Mouse (Mus musculus) urinary bladder, adult 18-20 months (tissue): ENCODE measurements around the gene Neurl1a.
"Not testable (repeated sequence)": the region's sequence is repeated elsewhere in the genome, so short reads cannot be mapped to it uniquely, and the experiment has no call there.

Source experiments
- DNase-seq, 2 experiments: peaks; one replicate each; pipeline ENCODE4 v3.0.0; 2022; ENCODE audit warnings: low spot score in 2 of 2, mixed read lengths in 2 of 2

Neurl1a gene

GRCm38 (mm10) chr19:47178431-47179271 lies at the start of gene Neurl1a:
Gene Neurl1a, plus strand, starts transcription at chr19:47178820.
- DNase-seq, result peak; percentile 28 to 51

GRCm38 (mm10) chr19:47128835-47129234 lies 49.8 kb upstream of the Neurl1a start:
- DNase-seq, result no peak

- no peak for DNase-seq
Observed at GRCm38 (mm10) chr19:47130551-47131125, 48.0 kb upstream of the Neurl1a start.

GRCm38 (mm10) chr19:47133161-47133560 lies 45.5 kb upstream of the Neurl1a start:
- no peak for DNase-seq

GRCm38 (mm10) chr19:47135568-47135967 lies 43.1 kb upstream of the Neurl1a start:
- DNase-seq, result no peak

- DNase-seq, result no peak
Observed at GRCm38 (mm10) chr19:47136170-47136569, 42.5 kb upstream of the Neurl1a start.

- DNase-seq, result peak in 1 of 2 experiments; percentile 60
Observed at GRCm38 (mm10) chr19:47137051-47137581, 41.5 kb upstream of the Neurl1a start.

GRCm38 (mm10) chr19:47137771-47138421 lies 40.7 kb upstream of the Neurl1a start, which contains the start of gene Calhm2:
Gene Calhm2, minus strand, starts transcription at chr19:47138294.
- peak; percentile 53 to 62 for DNase-seq

- DNase-seq, result not testable (repeated sequence)
Observed at GRCm38 (mm10) chr19:47139611-47140010, 39.0 kb upstream of the Neurl1a start.

- DNase-seq, result no peak
Observed at GRCm38 (mm10) chr19:47142438-47142837, 36.2 kb upstream of the Neurl1a start.

- DNase-seq, result no peak
Observed at GRCm38 (mm10) chr19:47144154-47144553, 34.5 kb upstream of the Neurl1a start, which contains the start of gene Calhm1. Gene Calhm1, minus strand, starts transcription at chr19:47144254.

- DNase-seq, result no peak
Observed at GRCm38 (mm10) chr19:47148267-47148847, 30.3 kb upstream of the Neurl1a start.

- DNase-seq, result no peak
Observed at GRCm38 (mm10) chr19:47149854-47150253, 28.8 kb upstream of the Neurl1a start.

- no peak for DNase-seq
Observed at GRCm38 (mm10) chr19:47151332-47152061, 27.1 kb upstream of the Neurl1a start.

GRCm38 (mm10) chr19:47152062-47152369 lies 26.6 kb upstream of the Neurl1a start:
- DNase-seq, result no peak

- DNase-seq, result no peak
Observed at GRCm38 (mm10) chr19:47153767-47154166, 24.9 kb upstream of the Neurl1a start.

GRCm38 (mm10) chr19:47157664-47158063 lies 21.0 kb upstream of the Neurl1a start, which contains the start of gene Calhm3:
Gene Calhm3, minus strand, starts transcription at chr19:47157764.
- no peak for DNase-seq

GRCm38 (mm10) chr19:47161669-47162068 lies 17.0 kb upstream of the Neurl1a start:
- DNase-seq, result no peak

- no peak for DNase-seq
Observed at GRCm38 (mm10) chr19:47163176-47163744, 15.4 kb upstream of the Neurl1a start.

GRCm38 (mm10) chr19:47166758-47167157 lies 11.9 kb upstream of the Neurl1a start:
- DNase-seq, result no peak
